Mouse (Mus musculus): Measurements from ENCODE around the gene Pnp.

DNA sequence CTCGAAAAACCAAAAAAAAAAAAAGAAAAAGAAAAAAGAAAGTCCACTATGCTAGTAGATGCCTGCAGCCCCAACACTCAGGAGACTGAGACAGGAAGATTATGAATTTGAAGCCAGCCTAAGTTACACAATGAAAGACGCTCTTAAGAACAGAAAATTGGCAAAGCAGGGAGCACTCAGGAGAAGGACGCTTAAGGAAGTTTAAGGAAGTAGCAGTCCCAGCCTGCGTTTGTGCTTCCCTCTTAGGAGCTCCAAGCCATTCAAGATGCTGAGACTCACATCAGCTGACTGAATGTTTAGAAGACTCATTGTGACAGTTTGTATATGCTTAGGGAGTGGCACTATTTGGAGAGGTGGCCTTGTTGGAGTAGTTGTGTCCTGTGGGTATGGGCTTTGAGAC lies 22.8 kb upstream of the Pnp start:
- no peak for TF ChIP-seq POLR2A (IDR thresholded peaks at IDR 0.05; ENCODE audit: borderline replicate concordance, insufficient read depth, low read length)
- TF ChIP-seq CTCF (IDR thresholded peaks at IDR 0.05; ENCODE audit: borderline replicate concordance, insufficient read depth, low read depth, low read length), result no peak
